Mouse (Mus musculus) neural tube, embryonic 14.5 days (tissue): ENCODE results near the gene Wbp1. TPM values are rescaled to one million over a fixed set of nuclear protein-coding genes. Genes with fewer than 3 reads are reported as not detected.

Experiments used
- ATAC-seq: fragments of 200-750 bp; cut with Nextera tagmentation; 2 replicates; pipeline ENCODE4 v1.8.0; 2017; ENCODE audit warnings: low read depth, mild to moderate bottlenecking, moderate TSS enrichment, moderate library complexity
- H3K27ac ChIP-seq: fragments of 300-500 bp; sonication (generic); 2 replicates; pipeline ENCODE4 v1.5.1; 2014; ENCODE audit warnings: low read depth, mild to moderate bottlenecking, control low read depth, low read length, moderate library complexity, mixed read lengths
- H3K27me3 ChIP-seq: fragments of 300-500 bp; sonication (generic); 2 replicates; pipeline ENCODE4 v1.6.1; 2014; ENCODE audit warnings: low read length; ENCODE audit not compliant: control insufficient read depth, insufficient read depth
- H3K36me3 ChIP-seq: fragments of 300-500 bp; sonication (generic); 2 replicates; pipeline ENCODE4 v1.6.1; 2014; ENCODE audit warnings: low read length, mixed read lengths; ENCODE audit not compliant: control insufficient read depth, insufficient read depth
- H3K4me1 ChIP-seq: fragments of 300-500 bp; sonication (generic); 2 replicates; pipeline ENCODE4 v1.6.1; 2014; ENCODE audit warnings: low read length; ENCODE audit not compliant: control insufficient read depth, insufficient read depth
- H3K4me2 ChIP-seq: fragments of 300-500 bp; sonication (generic); 2 replicates; pipeline ENCODE4 v1.6.1; 2014; ENCODE audit warnings: mild to moderate bottlenecking, low read depth, low read length, control low read depth
- H3K4me3 ChIP-seq: fragments of 300-500 bp; sonication (generic); 2 replicates; pipeline ENCODE4 v1.5.1; 2014; ENCODE audit warnings: low read depth, low read length, control low read depth, mixed read lengths
- H3K9ac ChIP-seq: fragments of 300-500 bp; sonication (generic); replicated peaks from 2 replicates; pipeline ENCODE4 v1.6.1; 2014; ENCODE audit warnings: low read depth, mild to moderate bottlenecking, control low read depth, low read length, mixed read lengths
- H3K9me3 ChIP-seq: fragments of 300-500 bp; sonication (generic); 2 replicates; pipeline ENCODE4 v1.6.1; 2016; ENCODE audit warnings: low read length; ENCODE audit not compliant: control insufficient read depth
- WGBS: fragments of 180-500 bp; shearing (Covaris S2); extraction: QIAGEN DNeasy Blood & Tissue Kit; methylation state at CpG from one replicate; pipeline ENCODE4 v1.1.7; 2014; 5-methylcytosine and 5-hydroxymethylcytosine counted together
- polyA plus RNA-seq: library from polyadenylated mRNA; unstranded; fragments of >200 nt; fragmentation: Nextera tagmentation; extraction: Ambion mirVana; gene quantifications from 2 replicates; pipeline ENCODE4 v1.2.1, GENCODE M21; 2014

Gene Wbp1
- polyA plus RNA-seq, 1 experiment from 2014 or later = 146 TPM

DNA sequence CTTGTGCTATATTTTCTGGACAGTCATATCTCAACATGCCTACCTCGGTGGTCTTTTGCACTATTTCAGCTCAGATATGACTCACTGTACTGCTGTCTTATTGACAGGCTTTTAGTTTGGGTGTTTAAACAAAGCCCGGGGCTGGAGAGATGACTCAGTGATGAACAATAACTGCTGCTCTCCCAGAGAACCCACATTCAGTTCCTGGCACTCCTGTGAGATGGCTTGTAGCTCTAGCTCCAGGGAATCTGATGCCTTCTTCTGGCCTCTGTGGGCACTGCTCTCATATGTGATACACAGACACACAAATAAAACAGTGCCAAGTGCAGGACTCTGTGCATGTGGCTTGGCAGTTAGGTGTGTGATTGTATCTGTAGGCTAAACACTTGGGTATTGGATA, 23.9 kb upstream of the Wbp1 start:
- 78% methylated on average over 2 of the region's 2 CpGs for WGBS

DNA sequence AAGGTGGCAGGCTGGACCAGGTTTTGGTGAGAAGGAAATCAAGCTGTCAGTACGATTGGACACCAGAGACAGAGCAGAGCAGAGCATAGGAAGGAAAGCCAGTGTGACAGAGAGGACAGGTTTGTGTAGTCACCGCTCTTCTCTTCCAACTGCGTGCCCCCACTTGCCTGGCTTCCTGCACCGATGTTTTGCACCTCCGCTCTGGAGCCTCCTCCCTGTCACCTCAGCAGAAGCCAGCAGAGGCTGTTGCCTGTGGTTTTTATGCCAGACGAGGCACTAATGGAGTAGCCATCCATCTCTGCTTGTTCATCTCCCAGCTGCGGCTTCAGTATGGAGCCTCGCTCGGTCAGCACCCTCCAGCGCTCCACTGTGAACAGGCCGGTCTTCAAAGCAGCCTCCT, 21.5 kb upstream of the Wbp1 start:
- Histone ChIP-seq H3K9me3 (no peaks in the 10 kb centered on the region), H3K4me2 (peak overlapping the region; percentile 78; the same call in 1 of the 2 replicates), H3K4me3 (no peak overlapping the region), H3K9ac (no peak overlapping the region), H3K27ac (no peak overlapping the region), H3K36me3 (no peaks in the 10 kb centered on the region), H3K4me1 (peaks cover 9% of the 10 kb centered on the region), H3K27me3 (no peaks in the 10 kb centered on the region)
- 39% methylated on average over 11 of the region's 11 CpGs for WGBS
- ATAC-seq = peak; percentile 39; the same call in 1 of the 2 replicates

More for the DNA sequence above, 23.9 kb upstream of the Wbp1 start:
- Histone ChIP-seq H3K36me3 (no peaks in the 10 kb centered on the region), H3K4me2 (no peak overlapping the region), H3K27me3 (no peaks in the 10 kb centered on the region), H3K27ac (no peak overlapping the region), H3K4me3 (no peak overlapping the region), H3K4me1 (peaks cover 9% of the 10 kb centered on the region), H3K9me3 (no peaks in the 10 kb centered on the region), H3K9ac (no peak overlapping the region)
- ATAC-seq = no peak

DNA sequence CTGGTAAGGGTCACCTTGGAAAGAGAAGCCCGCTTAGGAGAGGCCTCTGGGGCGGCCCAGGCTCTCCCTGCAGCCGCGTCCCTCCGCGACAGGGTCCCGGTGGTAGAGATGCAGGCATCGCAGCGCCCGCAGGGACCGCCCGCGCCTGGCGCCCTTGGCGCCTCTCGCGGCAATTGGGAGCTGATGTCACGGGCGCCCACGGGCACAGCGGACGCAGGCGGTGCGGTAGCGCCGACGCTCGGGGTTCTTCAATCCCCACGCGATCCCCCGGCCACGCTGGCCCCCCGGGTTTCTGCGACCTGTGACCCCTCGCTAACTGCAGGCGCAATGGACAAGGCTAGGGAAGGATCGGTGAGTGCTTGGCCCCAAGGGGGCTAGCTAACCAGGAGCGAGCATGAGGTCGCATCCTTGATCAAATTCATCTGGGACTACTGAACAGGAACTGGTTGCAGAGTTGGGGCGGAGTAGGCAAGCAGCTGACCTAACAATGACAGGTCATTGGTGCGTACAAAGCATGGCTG, 20.9 kb upstream of the Wbp1 start:
- no peaks in the 10 kb centered on the region for H3K36me3 ChIP-seq
- no peaks in the 10 kb centered on the region for H3K27me3 ChIP-seq
- ATAC-seq = 0 out of 2 replicates have a peak, but pooled peaks have one; percentile 7
- peak overlapping the region; percentile 55 for H3K9ac ChIP-seq
- peak overlapping the region; percentile 33 for H3K4me3 ChIP-seq
- H3K9me3 ChIP-seq = no peaks in the 10 kb centered on the region
- H3K4me1 ChIP-seq = peaks cover 9% of the 10 kb centered on the region
- WGBS = 5% methylated on average over 41 of the region's 41 CpGs
- H3K27ac ChIP-seq = 0 out of 2 replicates have a peak overlapping the region, but pooled peaks have one; percentile 28
- H3K4me2 ChIP-seq = peak overlapping the region; percentile 78

DNA sequence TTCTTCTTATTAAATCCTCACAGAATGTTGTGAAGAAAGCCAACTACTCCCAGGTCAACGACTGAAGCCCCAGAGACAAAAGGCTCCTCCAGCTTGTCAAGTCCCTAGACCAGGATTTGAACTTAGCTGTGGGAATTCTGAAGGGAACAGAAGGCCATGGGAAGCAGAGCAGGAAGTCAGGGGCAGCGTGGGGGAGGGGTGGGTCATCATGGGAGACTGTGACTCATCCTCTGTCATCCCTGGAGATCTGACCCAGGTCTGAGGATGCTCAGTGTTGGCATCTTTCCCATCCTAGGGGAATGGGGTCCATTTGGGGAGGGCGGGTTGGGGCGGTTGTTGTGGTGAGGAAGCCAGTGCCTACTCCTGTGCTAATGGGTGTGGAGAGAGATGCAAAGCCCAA, 20.3 kb upstream of the Wbp1 start:
- Histone ChIP-seq H3K9ac (no peak overlapping the region), H3K4me1 (peaks cover 9% of the 10 kb centered on the region), H3K9me3 (no peaks in the 10 kb centered on the region), H3K27ac (no peak overlapping the region), H3K27me3 (no peaks in the 10 kb centered on the region), H3K4me3 (peak overlapping the region; percentile 33; the same call in 1 of the 2 replicates), H3K4me2 (peak overlapping the region; percentile 78), H3K36me3 (no peaks in the 10 kb centered on the region)
- ATAC-seq = no peak
- WGBS = 46% methylated on average over 4 of the region's 4 CpGs

DNA sequence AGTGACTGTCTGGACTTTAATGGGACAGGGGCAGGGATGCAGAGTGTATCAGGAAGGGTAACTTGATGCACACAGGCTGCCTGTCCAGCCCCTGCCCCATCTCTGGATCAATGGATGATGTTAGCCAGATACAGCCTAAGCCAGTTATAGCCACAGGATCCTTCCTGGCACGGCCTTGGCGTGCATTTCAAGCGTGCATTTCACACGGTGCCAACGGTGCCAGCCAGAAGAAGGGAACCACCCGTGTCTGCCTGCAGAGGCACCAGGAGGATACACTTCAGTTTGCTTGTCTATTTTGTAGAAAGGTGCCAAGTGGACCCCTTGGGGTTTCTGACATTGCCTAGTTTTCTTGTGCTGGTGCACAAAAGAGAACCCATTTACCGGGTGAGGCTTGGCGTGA, 18.7 kb upstream of the Wbp1 start:
- no peak overlapping the region for H3K27ac ChIP-seq
- no peak for ATAC-seq
- 84% methylated on average over 8 of the region's 8 CpGs for WGBS
- H3K4me2 ChIP-seq = no peak overlapping the region
- H3K9me3 ChIP-seq = no peaks in the 10 kb centered on the region
- H3K4me3 ChIP-seq = no peak overlapping the region
- H3K36me3 ChIP-seq = no peaks in the 10 kb centered on the region
- peaks cover 14% of the 10 kb centered on the region for H3K4me1 ChIP-seq
- no peaks in the 10 kb centered on the region for H3K27me3 ChIP-seq
- H3K9ac ChIP-seq = no peak overlapping the region

DNA sequence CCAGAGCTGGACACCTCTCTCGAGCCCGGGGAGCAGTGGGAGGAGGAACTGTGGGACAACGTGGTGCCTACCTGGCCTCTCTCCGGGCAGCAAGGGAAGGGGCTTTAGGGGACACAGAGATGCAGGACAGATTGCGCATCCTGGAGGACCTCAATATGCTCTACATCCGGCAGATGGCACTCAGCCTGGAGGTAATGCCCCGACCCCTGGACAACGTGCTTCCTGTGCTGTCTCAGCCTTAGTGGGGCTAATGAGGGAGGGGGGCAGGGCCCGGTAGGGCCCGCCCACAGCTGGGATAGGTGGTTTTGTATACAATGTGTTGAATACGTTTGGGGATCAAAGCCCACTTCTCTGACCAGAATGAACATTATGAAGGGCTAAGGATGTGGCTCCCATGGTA, 16.7 kb upstream of the Wbp1 start:
- WGBS = 3% methylated on average over 11 of the region's 11 CpGs
- Histone ChIP-seq H3K9ac (0 out of 2 replicates have a peak overlapping the region, but pooled peaks have one; percentile 58), H3K27me3 (no peaks in the 10 kb centered on the region), H3K4me3 (peak overlapping the region; percentile 29), H3K27ac (peak overlapping the region; percentile 24; the same call in 1 of the 2 replicates), H3K9me3 (no peaks in the 10 kb centered on the region), H3K36me3 (no peaks in the 10 kb centered on the region), H3K4me2 (peak overlapping the region; percentile 50), H3K4me1 (peaks cover 14% of the 10 kb centered on the region)
- peak; percentile 16; the same call in 1 of the 2 replicates for ATAC-seq

DNA sequence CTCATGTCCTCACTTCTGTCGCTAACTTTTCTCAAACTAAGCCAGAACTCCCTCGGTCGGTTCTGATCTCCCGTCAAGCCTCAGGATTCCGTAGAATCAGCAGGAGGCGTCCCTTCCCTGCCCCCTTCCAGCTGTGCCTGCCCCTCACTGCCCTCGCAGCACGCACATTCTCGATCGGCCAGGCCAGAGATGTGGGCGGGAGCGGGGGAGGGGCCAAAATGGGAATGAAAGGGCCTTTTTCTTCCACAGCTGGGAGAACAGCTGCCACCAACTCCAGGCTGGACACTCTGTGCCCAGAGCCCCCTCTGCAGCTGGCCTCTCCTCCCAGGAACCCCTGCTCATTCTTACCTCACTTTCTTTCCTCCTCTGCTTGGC, 16.2 kb upstream of the Wbp1 start:
- peak overlapping the region; percentile 85 for H3K27ac ChIP-seq
- H3K4me3 ChIP-seq = peak overlapping the region; percentile 29
- peak overlapping the region; percentile 58 for H3K9ac ChIP-seq
- no peaks in the 10 kb centered on the region for H3K9me3 ChIP-seq
- no peaks in the 10 kb centered on the region for H3K36me3 ChIP-seq
- H3K4me1 ChIP-seq = peaks cover 14% of the 10 kb centered on the region
- peak overlapping the region; percentile 50 for H3K4me2 ChIP-seq
- 4% methylated on average over 12 of the region's 12 CpGs for WGBS
- peak; percentile 54 for ATAC-seq
- no peaks in the 10 kb centered on the region for H3K27me3 ChIP-seq

DNA sequence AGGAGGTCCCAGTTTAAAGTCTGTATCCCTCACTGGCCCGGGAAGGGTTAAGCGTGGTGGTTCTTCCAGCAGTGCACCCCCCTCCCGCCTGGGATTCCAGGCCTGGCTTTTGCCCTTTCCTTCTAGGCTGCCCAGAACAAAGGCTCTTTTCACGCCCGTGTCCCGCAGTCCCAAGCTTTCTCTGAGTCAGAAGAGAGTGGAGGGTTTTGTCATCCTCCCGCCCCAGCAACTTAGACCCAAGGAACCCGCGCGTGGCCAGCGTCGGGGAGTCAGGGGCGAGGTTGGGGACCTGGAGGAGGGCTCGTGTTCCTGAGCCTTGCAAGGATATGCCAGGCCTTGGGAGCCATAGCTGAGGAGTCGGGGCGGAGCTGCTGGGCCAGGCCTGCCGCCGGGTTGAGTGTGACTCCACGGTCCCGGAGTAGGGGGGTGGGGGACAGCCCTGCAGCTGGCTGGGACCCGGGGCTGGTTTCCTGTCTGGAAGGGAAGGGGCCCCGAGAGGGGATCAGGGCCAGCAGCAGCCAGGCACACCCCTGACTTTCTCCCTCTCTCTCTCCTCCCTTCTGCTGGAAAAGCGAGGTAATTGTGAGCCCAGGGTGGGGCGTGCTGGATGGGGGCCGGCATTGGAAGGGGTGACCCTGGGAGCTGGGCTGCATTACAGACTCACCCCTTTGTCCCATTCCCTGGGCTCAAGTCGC, 15.7 kb upstream of the Wbp1 start:
- Histone ChIP-seq H3K27ac (peak overlapping the region; percentile 85), H3K27me3 (no peaks in the 10 kb centered on the region), H3K36me3 (no peaks in the 10 kb centered on the region), H3K4me3 (peak overlapping the region; percentile 29), H3K9ac (peak overlapping the region; percentile 58), H3K4me1 (peaks cover 8% of the 10 kb centered on the region), H3K4me2 (peak overlapping the region; percentile 50), H3K9me3 (no peaks in the 10 kb centered on the region)
- WGBS = 1% methylated on average over 26 of the region's 26 CpGs
- ATAC-seq = peak; percentile 74

DNA sequence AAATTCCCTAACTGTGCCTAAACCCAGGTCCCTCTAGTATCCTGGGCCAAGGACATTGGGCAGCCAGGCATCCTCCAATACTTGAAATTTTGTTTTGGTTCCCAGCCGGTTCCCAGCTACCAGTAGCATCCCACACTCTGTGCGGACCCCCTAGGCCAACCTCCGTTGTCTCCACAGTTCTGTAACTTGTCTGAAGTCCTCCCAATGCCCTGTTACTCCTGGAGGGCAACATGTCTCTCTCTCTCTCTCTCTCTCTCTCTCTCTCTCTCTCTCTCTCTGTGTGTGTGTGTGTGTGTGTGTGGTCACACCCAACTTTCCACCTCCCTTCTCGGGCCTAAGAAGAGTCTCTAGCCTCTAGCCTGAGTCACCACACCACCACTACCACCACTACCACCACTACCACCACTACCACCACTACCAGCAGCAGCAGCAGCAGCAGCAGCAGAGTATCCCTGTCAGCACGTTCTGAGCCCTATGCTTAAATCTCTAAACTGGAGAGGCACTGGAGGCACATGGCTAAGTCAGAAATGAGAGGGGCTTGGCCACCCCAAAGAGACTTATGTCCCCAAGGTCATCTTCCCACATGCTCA, 15.0 kb upstream of the Wbp1 start:
- H3K27ac ChIP-seq = peak overlapping the region; percentile 85
- H3K4me2 ChIP-seq = peak overlapping the region; percentile 50
- H3K9me3 ChIP-seq = no peaks in the 10 kb centered on the region
- peak overlapping the region; percentile 29 for H3K4me3 ChIP-seq
- H3K9ac ChIP-seq = peak overlapping the region; percentile 58
- H3K4me1 ChIP-seq = peaks cover 5% of the 10 kb centered on the region; the same call in 1 of the 2 replicates
- WGBS = 16% methylated on average over 5 of the region's 5 CpGs
- peak; percentile 2; the same call in 1 of the 2 replicates for ATAC-seq
- no peaks in the 10 kb centered on the region for H3K36me3 ChIP-seq
- H3K27me3 ChIP-seq = no peaks in the 10 kb centered on the region
